Mouse (Mus musculus) forebrain, embryonic 15.5 days (tissue): ENCODE measurements around the gene Rtl5. TPM values are rescaled to one million over a fixed set of nuclear protein-coding genes. Genes with fewer than 3 reads are reported as not detected.

Experiments
- ATAC-seq: fragments of 200-750 bp; cut with Nextera tagmentation; replicated peaks from 2 replicates; pipeline ENCODE4 v1.8.0; 2017; ENCODE audit warnings: mild to moderate bottlenecking, moderate TSS enrichment, moderate library complexity
- H3K27ac ChIP-seq: fragments of 300-500 bp; sonication (generic); replicated peaks from 2 replicates; pipeline ENCODE4 v1.5.1; 2015; ENCODE audit warnings: mild to moderate bottlenecking, inconsistent platforms
- H3K27me3 ChIP-seq: fragments of 300-500 bp; sonication (generic); 2 replicates; pipeline ENCODE4 v1.6.1; 2015; ENCODE audit warnings: inconsistent platforms
- H3K36me3 ChIP-seq: fragments of 300-500 bp; sonication (generic); 2 replicates; pipeline ENCODE4 v1.6.1; 2015; ENCODE audit warnings: mild to moderate bottlenecking, inconsistent platforms
- H3K4me1 ChIP-seq: fragments of 300-500 bp; sonication (generic); 2 replicates; pipeline ENCODE4 v1.6.1; 2015; ENCODE audit warnings: inconsistent platforms
- H3K4me2 ChIP-seq: fragments of 300-500 bp; sonication (generic); replicated peaks from 2 replicates; pipeline ENCODE4 v1.6.1; 2015; ENCODE audit warnings: mild to moderate bottlenecking, inconsistent platforms
- H3K4me3 ChIP-seq: fragments of 300-500 bp; sonication (generic); 2 replicates; pipeline ENCODE4 v1.5.1; 2015; ENCODE audit warnings: mild to moderate bottlenecking, inconsistent platforms
- H3K9ac ChIP-seq: fragments of 300-500 bp; sonication (generic); replicated peaks from 2 replicates; pipeline ENCODE4 v1.6.1; 2015; ENCODE audit warnings: mild to moderate bottlenecking, inconsistent platforms
- H3K9me3 ChIP-seq: fragments of 300-500 bp; sonication (generic); 2 replicates; pipeline ENCODE4 v1.6.1; 2016; ENCODE audit warnings: inconsistent platforms
- WGBS: fragments of 180-500 bp; shearing (Covaris S2); methylation state at CpG from one replicate; pipeline ENCODE4 v1.1.7; 2015; ENCODE audit warnings: mixed read lengths; 5-methylcytosine and 5-hydroxymethylcytosine counted together
- polyA plus RNA-seq: library from polyadenylated mRNA; unstranded; fragments of >200 nt; fragmentation: Nextera tagmentation; extraction: Ambion mirVana; gene quantifications from 2 replicates; pipeline ENCODE4 v1.2.1, GENCODE M21; 2015

The Rtl5 gene
- polyA plus RNA-seq, 1 experiment from 2014 or later, result 7.5 TPM

DNA sequence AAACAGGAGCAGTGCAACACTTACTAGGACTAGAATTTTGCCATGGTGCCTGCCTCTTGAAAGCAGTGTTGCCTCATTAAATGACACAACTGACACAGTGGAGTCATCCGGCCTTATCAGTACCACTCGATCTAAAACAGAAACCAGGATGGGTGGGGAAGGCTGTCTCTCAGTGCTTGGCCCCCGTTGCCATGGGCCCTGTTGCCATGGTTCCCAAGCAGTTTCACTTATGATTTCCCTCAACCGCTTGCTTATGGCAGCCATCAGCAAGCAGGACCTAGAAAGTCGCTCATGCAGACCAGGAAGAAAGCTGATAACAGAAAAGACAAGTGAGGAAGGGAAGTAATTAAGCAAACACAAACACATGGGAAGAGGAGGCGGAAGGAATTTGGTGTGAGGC is 39.3 kb downstream of the Rtl5 start:
- Histone ChIP-seq H3K36me3 (no peaks in the 10 kb centered on the region), H3K4me2 (no peak overlapping the region), H3K9ac (no peak overlapping the region), H3K27me3 (no peaks in the 10 kb centered on the region), H3K9me3 (no peaks in the 10 kb centered on the region), H3K4me1 (no peaks in the 10 kb centered on the region), H3K27ac (no peak overlapping the region), H3K4me3 (no peak overlapping the region)
- WGBS, result 54% methylated on average over 6 of the region's 6 CpGs
- no peak for ATAC-seq

DNA sequence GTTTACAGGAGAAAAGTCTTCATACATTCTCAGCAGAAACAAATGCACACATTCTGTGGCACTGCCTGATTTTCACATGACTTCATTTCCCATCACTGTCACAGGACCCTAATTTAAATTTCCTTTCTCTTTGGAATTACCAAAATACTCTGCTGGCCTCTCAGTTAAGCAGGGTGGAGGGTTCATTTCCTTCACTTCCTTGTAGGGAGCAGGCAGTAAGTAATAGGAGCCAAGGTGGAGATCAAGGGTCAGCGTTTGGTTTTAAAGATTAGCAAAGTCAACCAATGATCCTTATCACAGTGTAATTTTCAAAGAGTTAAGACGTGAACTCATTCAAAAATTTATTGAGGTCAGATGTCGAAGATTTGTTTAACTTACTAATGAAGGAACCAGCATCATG is 46.1 kb downstream of the Rtl5 start:
- H3K27me3 ChIP-seq, result no peaks in the 10 kb centered on the region
- no peak overlapping the region for H3K4me2 ChIP-seq
- no peaks in the 10 kb centered on the region for H3K4me1 ChIP-seq
- H3K27ac ChIP-seq, result no peak overlapping the region
- no peaks in the 10 kb centered on the region for H3K9me3 ChIP-seq
- H3K4me3 ChIP-seq, result no peak overlapping the region
- H3K36me3 ChIP-seq, result no peaks in the 10 kb centered on the region
- 82% methylated on average over 3 of the region's 3 CpGs for WGBS
- no peak overlapping the region for H3K9ac ChIP-seq
- ATAC-seq, result no peak

DNA sequence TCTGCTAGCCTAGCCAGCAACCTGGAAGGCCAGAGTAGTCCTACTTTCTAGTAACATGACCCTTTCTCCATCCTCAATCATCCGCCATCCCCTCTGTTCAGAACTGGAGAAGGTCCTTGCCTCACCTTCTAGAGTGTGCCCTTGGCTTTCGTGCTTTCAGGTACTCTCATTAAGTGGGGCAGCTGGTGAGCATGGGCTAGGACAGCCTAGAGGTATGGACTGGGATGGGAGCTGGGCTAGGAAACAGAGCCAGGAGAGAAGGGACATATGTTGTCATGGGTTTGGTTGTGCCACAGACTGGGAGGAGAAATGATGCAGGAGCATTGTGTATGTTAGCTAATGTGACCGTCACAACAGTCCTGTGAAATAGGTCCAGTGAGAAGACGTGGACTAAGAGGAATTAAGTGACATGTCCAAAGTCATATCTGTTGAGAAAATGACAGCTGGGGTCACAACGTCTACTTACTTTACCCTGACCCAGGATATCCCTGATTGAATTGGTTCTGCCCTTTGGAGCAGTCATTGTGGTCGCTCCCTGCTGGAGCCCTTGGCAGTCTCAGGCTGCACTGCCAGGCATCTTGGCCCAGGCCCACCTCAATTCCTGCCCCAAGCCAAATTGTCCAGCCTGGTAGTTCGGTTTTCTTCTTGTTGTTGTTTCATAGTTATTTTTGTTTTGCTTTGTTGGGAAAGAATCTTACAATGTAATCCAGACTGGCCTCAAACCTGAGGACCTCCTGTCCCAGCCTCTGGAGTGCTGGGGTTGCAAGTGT is 51.4 kb downstream of the Rtl5 start:
- H3K27me3 ChIP-seq, result no peaks in the 10 kb centered on the region
- H3K27ac ChIP-seq, result no peak overlapping the region
- H3K9me3 ChIP-seq, result no peaks in the 10 kb centered on the region
- no peak overlapping the region for H3K4me3 ChIP-seq
- H3K4me1 ChIP-seq, result no peaks in the 10 kb centered on the region
- H3K4me2 ChIP-seq, result no peak overlapping the region
- ATAC-seq, result no peak
- WGBS, result 82% methylated on average over 7 of the region's 7 CpGs
- no peak overlapping the region for H3K9ac ChIP-seq
- no peaks in the 10 kb centered on the region for H3K36me3 ChIP-seq

DNA sequence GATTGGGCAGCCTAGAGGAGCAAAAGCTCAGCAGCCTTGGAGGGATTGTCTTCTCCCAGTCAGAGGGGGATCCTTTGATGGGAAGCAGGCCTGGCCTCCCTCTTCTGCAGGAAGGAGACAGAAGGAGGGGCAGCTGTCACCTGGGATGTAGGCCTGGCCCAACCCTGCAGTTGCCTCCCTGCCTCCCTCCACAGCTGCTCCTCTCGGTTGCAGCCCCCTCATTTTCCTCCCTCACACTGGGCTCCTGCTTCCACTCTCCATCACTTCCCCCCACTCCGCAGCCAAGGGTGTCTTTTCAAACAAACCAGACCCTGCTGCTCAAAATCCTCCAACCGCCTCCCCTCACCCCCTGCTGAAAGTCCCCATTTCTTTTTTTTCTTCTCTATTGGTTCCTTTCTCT is 52.2 kb downstream of the Rtl5 start:
- Histone ChIP-seq H3K4me3 (no peak overlapping the region), H3K9ac (no peak overlapping the region), H3K27me3 (no peaks in the 10 kb centered on the region), H3K9me3 (no peaks in the 10 kb centered on the region), H3K4me1 (no peaks in the 10 kb centered on the region), H3K36me3 (no peaks in the 10 kb centered on the region), H3K27ac (no peak overlapping the region), H3K4me2 (no peak overlapping the region)
- WGBS, result 31% methylated on average over 3 of the region's 3 CpGs
- ATAC-seq, result no peak

DNA sequence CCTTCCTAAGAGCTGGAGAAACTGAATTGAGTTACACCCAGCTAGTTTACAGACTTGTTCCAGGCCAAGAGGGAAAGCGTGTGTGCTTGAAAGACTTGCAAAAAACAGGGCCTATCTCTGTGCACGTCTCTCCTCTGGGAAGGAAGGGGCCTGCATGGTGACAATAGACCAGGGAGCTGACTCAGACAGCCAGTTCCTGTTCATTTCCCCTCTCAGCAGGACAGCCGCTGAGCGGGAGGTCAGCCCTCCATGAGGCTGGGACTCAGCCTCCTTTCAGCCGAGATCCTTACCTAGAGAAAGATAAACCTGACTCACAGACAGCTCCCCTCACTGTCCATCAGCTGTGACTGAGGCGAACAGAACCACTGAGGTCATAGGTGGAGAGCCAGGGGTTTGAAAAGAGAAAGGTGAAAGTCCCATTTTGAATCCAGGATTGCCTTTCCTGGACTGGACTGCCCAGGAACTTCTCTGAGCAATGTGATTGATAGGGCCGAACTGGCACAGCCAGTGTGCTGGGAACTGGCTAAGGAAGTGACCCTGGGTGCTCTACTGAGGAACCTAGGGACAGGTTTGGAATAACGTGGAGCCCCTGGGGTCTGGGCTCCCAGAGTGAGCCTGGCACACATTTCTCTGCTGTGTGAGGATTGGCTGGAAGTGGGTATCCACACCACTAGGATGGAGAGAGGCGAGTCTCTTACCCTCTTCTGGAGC is 53.7 kb downstream of the Rtl5 start:
- no peak overlapping the region for H3K9ac ChIP-seq
- no peak overlapping the region for H3K4me2 ChIP-seq
- H3K4me3 ChIP-seq, result no peak overlapping the region
- H3K9me3 ChIP-seq, result no peaks in the 10 kb centered on the region
- H3K36me3 ChIP-seq, result no peaks in the 10 kb centered on the region
- ATAC-seq, result no peak
- H3K27ac ChIP-seq, result no peak overlapping the region
- H3K27me3 ChIP-seq, result no peaks in the 10 kb centered on the region
- no peaks in the 10 kb centered on the region for H3K4me1 ChIP-seq
- WGBS, result 52% methylated on average over 9 of the region's 9 CpGs

Other genes starting within 250 kb of the Rtl5 start
- gene Nhsl2, start 221.9 kb downstream of the Rtl5 start, polyA plus RNA-seq, result 4.5 and 5.1 TPM in 2 replicates
- gene Pin4, start 48.1 kb upstream of the Rtl5 start, polyA plus RNA-seq, result 61.5 and 71.5 TPM in 2 replicates
- gene Ercc6l, start 85.8 kb upstream of the Rtl5 start, polyA plus RNA-seq, result 4.5 and 4.8 TPM in 2 replicates
- gene Rps4x, start 118.1 kb upstream of the Rtl5 start, polyA plus RNA-seq, result 464 and 469 TPM in 2 replicates
- gene Cited1, start 180.9 kb upstream of the Rtl5 start, polyA plus RNA-seq, result 7.0 and 8.7 TPM in 2 replicates